Mouse (Mus musculus): Measurements from ENCODE around the gene Plekhg4.

The Plekhg4 gene

DNA sequence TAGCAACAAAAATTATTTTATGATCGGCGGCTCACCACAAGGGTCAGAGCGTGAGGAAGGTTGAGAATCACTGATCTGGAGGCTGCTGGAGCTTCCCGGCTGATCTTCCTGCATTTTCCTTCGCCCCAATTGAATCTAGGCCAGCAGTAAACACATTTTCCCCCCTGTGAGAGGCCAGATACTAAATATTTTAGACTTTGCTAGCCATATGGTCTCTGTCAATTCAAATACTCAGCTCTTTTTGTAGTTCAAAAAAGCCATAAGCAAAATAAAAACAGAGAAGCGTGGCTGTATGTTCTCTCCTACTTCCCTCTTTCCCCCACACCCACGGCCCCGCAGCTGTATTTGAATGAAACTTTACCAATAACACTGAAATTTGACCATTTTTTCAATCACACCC, 30.4 kb downstream of the Plekhg4 start:
- no peak for DNase-seq (ENCODE audit: low spot score in 2 of 2)

DNA sequence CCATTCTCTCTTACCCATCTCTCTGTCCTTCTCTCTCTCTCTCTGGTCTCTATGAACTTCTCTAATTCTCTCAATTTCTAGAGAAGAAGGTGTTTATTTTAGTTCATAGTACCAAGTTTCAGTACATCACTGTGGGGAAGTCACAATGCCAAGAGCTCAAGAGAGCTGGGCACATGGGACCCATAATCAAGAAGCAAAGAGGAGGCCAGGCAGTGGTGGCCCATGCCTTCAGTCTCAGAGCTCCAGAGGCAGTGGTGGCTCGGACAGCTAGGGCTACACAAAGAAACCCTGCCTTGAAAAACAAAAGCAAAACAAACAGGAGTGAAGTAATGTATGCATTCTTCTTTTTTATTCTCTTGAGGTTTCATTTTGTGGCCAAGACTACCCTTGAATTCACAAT, 31.4 kb downstream of the Plekhg4 start:
- no peak for DNase-seq (ENCODE audit: low spot score in 2 of 2)

- DNase-seq (ENCODE audit: low spot score in 2 of 2), result no peak
Measured at GRCm38 (mm10) chr8:105406416-105406815, 33.3 kb downstream of the Plekhg4 start.

- DNase-seq (ENCODE audit: low spot score in 2 of 2), result no peak
Measured at GRCm38 (mm10) chr8:105408331-105408730, 35.3 kb downstream of the Plekhg4 start.

DNA sequence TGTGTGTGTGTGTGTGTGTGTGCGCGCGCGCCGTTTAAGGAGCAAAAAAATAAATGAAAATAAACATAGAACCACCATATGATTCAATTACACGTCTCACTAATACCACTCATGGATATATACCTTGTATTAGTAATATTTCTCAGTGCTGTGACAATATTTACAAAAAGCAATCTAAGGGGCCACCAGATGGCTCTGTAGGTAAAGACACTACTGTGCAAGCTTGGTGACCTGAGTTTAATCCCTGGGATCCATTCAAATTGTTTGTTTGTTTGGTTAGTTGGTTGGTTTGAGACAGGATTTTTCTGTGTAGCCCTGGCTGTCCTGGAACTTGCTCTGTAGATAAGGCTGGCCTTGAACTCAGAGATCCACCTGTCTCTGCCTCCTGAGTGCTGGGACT, 36.9 kb downstream of the Plekhg4 start:
- DNase-seq (ENCODE audit: low spot score in 2 of 2), result no peak

DNA sequence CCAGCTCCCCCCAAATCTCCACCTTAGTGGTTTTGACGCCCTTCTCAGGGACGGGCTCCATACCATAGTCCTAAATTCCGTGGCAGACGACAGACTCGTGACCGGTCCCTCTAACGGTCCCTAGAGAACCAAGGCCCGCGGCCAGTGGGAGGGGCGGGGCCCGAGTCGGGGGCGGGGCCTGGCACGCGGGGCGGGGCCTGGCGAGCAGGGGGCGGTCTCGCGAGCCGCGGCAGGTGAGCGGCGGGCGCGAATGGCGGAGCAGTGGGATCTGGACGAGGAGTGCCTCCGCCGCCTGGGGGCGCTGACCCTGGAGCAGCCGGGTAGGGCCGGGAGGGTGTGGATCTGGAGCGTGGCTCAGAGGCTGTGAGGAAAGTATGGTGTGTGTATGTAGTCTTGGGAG, 40.3 kb downstream of the Plekhg4 start, which contains the start of the genes Kctd19 and Lrrc36:
TSS of gene Kctd19 (minus strand) at position 112 of the 400 bp plus-strand sequence.
TSS of gene Lrrc36 (plus strand) at position 181 of the 400 bp plus-strand sequence.
- peak in 1 of 2 experiments; percentile 68 for DNase-seq (ENCODE audit: low spot score in 2 of 2)

- no peak for DNase-seq (ENCODE audit: low spot score in 2 of 2)
Measured at GRCm38 (mm10) chr8:105418992-105419391, 45.9 kb downstream of the Plekhg4 start.

GRCm38 (mm10) chr8:105419800-105420199, 46.7 kb downstream of the Plekhg4 start:
- DNase-seq (ENCODE audit: low spot score in 2 of 2), result no peak

DNA sequence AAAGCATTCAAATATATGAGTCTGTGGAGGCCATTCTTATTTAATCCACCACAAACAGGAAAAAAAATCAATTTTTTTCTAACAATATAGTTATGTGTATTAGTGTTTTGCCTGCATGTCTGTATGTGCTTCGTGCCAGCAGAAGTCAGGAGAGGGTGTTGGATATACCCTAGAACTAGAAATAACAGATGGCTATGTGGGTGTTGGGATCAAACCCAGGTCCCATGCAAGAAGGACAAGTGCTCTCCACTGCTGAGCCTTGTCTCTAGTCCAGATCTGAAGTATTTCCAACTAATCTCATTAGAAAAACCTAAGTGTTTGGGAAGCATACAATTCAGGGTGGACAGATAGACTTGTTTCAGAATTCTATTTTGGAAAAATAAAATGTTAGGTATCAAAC, 48.9 kb downstream of the Plekhg4 start:
- DNase-seq (ENCODE audit: low spot score in 2 of 2), result no peak

DNA sequence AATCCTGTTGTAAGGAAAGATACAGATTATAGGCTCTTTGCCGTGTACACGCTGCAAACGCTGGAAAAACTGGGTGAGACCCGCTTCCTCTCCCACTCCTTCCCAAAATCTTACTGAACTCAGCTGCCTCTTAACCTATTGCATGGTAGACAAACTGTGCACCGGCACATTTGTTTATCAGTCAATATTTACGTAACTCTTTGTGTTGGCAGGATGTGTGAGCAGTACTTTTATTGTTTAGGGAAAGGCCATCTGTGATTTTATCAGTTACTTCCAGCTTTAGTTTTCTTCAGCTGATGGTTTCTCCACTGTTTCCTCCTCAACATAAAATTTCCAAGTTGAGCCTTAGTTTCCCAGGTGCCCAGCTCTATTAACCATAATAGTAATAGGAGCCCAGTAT, 53.8 kb downstream of the Plekhg4 start:
- DNase-seq (ENCODE audit: low spot score in 2 of 2), result no peak

DNA sequence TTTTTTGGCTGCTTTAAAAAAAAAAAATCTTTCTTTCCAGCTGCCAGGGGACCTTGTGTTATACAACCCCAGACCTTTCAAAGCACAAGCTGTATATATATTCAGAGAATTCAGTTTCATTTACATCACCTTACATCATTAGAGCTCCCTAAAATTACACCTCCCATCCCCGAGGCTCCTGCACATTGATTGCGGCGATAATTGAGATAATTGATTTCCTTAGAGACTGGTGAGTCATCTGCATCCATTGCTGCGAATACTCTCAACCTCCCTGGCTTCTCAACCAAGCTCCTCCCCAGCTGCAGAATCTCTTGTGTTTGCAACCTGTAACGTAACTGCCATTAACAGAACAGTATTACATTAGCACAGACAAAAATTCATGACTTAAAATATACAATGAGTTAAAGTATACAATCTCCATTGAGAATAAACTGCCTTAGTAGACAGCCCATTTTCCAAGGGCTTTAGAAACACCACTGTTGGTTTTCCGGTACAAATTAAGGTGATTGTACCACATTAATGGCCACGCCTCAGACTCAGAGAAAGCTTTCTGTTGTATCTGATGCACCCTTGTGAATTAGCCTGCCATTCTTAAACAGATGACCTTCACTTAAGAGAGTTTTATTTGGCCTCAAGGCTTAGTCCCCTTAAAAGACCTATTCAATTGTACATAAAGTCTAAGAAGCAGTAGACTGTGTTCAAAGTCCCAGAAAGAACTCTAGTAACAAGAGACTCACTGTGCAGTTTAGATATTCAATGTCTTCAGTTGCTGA, 58.9 kb downstream of the Plekhg4 start:
- no peak for DNase-seq (ENCODE audit: low spot score in 2 of 2)
